Comparison of ENCODE assay signal across 8 mouse cellular contexts in the genomic region with DNA sequence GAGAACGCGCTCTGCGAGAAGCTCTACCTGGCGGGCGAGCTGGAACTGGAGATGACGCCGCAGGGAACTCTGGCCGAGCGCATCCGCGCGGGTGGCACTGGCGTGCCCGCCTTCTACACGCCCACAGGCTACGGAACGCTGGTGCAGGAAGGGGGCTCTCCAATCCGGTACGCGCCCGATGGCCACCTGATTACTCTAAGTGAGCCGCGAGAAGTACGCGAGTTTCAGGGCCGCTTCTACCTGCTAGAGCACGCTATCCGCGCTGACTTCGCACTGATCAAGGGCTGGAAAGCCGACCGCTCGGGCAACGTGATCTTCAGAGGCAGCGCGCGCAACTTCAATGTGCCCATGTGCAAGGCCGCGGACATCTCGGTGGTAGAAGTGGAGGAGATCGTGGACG. TPM values are rescaled to one million over a fixed set of nuclear protein-coding genes. Genes with fewer than 3 reads are reported as not detected.
DNase-seq lines count a peak whose midpoint lies in the region; ATAC-seq and TF ChIP-seq lines count a peak whose summit lies in the region.
"Not testable (repeated sequence)": the region's sequence is repeated elsewhere in the genome, so short reads cannot be mapped to it uniquely, and the experiment has no call there.

No protein-coding gene starts in this region.

- not testable (repeated sequence) for TF ChIP-seq CTCF in E14TG2a.4 (conservative IDR thresholded peaks at IDR 0.05; ENCODE audit: low read length)

- 21% methylated on average over 30 of the region's 42 CpGs for WGBS in embryonic facial prominence, embryonic 10.5 days
- 22% methylated on average over 21 of the region's 42 CpGs for WGBS in hindbrain, embryonic 12.5 days
- WGBS in limb, embryonic 15.5 days = 17% methylated on average over 22 of the region's 42 CpGs
- 18% methylated on average over 33 of the region's 42 CpGs for WGBS in midbrain, embryonic 16.5 days

- peak; percentile 46 for DNase-seq in embryonic facial prominence, embryonic 10.5 days (ENCODE audit: low spot score)
- DNase-seq in kidney, postnatal 4 days = peak; percentile 25 to 46
- peak; percentile 26 for DNase-seq in right cerebral cortex, postnatal 25 days

- H3K4me3 ChIP-seq in E14TG2a.4 (replicated peaks; ENCODE audit: low read length) = peak overlapping the region; percentile 69
- H3K4me3 ChIP-seq in embryonic facial prominence, embryonic 10.5 days = peak overlapping the region; percentile 53
- H3K4me3 ChIP-seq in hindbrain, embryonic 12.5 days = peak overlapping the region; percentile 29
- peak overlapping the region; percentile 36 for H3K4me3 ChIP-seq in limb, embryonic 15.5 days
- H3K4me3 ChIP-seq in midbrain, embryonic 16.5 days (ENCODE audit: low read depth, low read length) = peak overlapping the region; percentile 43

- not testable (repeated sequence) for H3K9ac ChIP-seq in hindbrain, embryonic 12.5 days; limb, embryonic 15.5 days; midbrain, embryonic 16.5 days (ENCODE audit: low read depth, low read length)

- peak overlapping the region; percentile 51 for H3K4me2 ChIP-seq in hindbrain, embryonic 12.5 days (replicated peaks)
- H3K4me2 ChIP-seq in limb, embryonic 15.5 days = peak overlapping the region; percentile 60
- H3K4me2 ChIP-seq in midbrain, embryonic 16.5 days (ENCODE audit: low read length) = peak overlapping the region; percentile 59

- H3K4me1 ChIP-seq in E14TG2a.4 (replicated peaks; ENCODE audit: low read depth, low read length); embryonic facial prominence, embryonic 10.5 days; hindbrain, embryonic 12.5 days; limb, embryonic 15.5 days; midbrain, embryonic 16.5 days (ENCODE audit: control insufficient read depth, insufficient read depth, low read length): not testable (repeated sequence)

- not testable (repeated sequence) for H3K27ac ChIP-seq in embryonic facial prominence, embryonic 10.5 days (replicated peaks); hindbrain, embryonic 12.5 days; limb, embryonic 15.5 days; midbrain, embryonic 16.5 days (ENCODE audit: low read length)

- not testable (repeated sequence) for H3K9me3 ChIP-seq in E14TG2a.4 (ENCODE audit: low read length); embryonic facial prominence, embryonic 10.5 days; hindbrain, embryonic 12.5 days (replicated peaks); limb, embryonic 15.5 days; midbrain, embryonic 16.5 days (replicated peaks; ENCODE audit: control insufficient read depth, low read length, poor library complexity, severe bottlenecking)

- peak; percentile 73 for ATAC-seq in frontal cortex, adult (ENCODE audit: low TSS enrichment)
- ATAC-seq in hindbrain, embryonic 12.5 days (ENCODE audit: low FRiP score) = peak; percentile 22; the same call in 1 of the 2 replicates
- not testable (repeated sequence) for ATAC-seq in limb, embryonic 15.5 days (ENCODE audit: insufficient number of reproducible peaks, low FRiP score, low TSS enrichment, low read depth)
- peak; percentile 90 for ATAC-seq in midbrain, embryonic 16.5 days

- H3K36me3 ChIP-seq in E14TG2a.4 (ENCODE audit: insufficient read depth, low read length); embryonic facial prominence, embryonic 10.5 days (replicated peaks); hindbrain, embryonic 12.5 days; limb, embryonic 15.5 days; midbrain, embryonic 16.5 days (ENCODE audit: control insufficient read depth, insufficient read depth, low read length): not testable (repeated sequence)

- H3K27me3 ChIP-seq in E14TG2a.4 (ENCODE audit: insufficient read depth, low read length) = peaks cover 58% of the 10 kb centered on the region
- H3K27me3 ChIP-seq in embryonic facial prominence, embryonic 10.5 days (replicated peaks; ENCODE audit: low read depth, poor library complexity, severe bottlenecking) = peaks cover 36% of the 10 kb centered on the region
- peaks cover 24% of the 10 kb centered on the region for H3K27me3 ChIP-seq in hindbrain, embryonic 12.5 days
- not testable (repeated sequence) for H3K27me3 ChIP-seq in limb, embryonic 15.5 days; midbrain, embryonic 16.5 days (ENCODE audit: control insufficient read depth, insufficient read depth, low read depth, low read length)

RNA-seq across cellular contexts. Expression of gene Oxct2b, which starts 0.6 kb away (rescaled TPM):
- polyA plus RNA-seq in embryonic facial prominence, embryonic 10.5 days (2016; fragmentation: Nextera tagmentation; extraction: Ambion mirVana) = 0.09 and 0.12 TPM in 2 replicates
- polyA plus RNA-seq in hindbrain, embryonic 12.5 days (2016; fragmentation: Nextera tagmentation; extraction: Ambion mirVana) = 0.48 TPM in 1 of 2 replicates, not detected in the other
- 0.12 and 0.15 TPM in 2 replicates for polyA plus RNA-seq in limb, embryonic 15.5 days (2015; fragmentation: Nextera tagmentation; extraction: Ambion mirVana)
- 0.54 and 0.66 TPM in 2 replicates for polyA plus RNA-seq in midbrain, embryonic 16.5 days (2015; fragmentation: Nextera tagmentation; extraction: Ambion mirVana)

RNA-seq across cellular contexts. Expression of gene Bmp8b, which starts 11.7 kb away (rescaled TPM):
- polyA plus RNA-seq in embryonic facial prominence, embryonic 10.5 days (2016; fragmentation: Nextera tagmentation; extraction: Ambion mirVana) = 0.29 and 0.39 TPM in 2 replicates
- 0.33 and 0.44 TPM in 2 replicates for polyA plus RNA-seq in hindbrain, embryonic 12.5 days (2016; fragmentation: Nextera tagmentation; extraction: Ambion mirVana)
- polyA plus RNA-seq in limb, embryonic 15.5 days (2015; fragmentation: Nextera tagmentation; extraction: Ambion mirVana) = 1.2 and 1.3 TPM in 2 replicates
- polyA plus RNA-seq in midbrain, embryonic 16.5 days (2015; fragmentation: Nextera tagmentation; extraction: Ambion mirVana) = 0.44 and 0.51 TPM in 2 replicates

RNA-seq across cellular contexts. Expression of gene Ppie, which starts 23.1 kb away (rescaled TPM):
- 131 TPM in 2 replicates for polyA plus RNA-seq in embryonic facial prominence, embryonic 10.5 days (2016; fragmentation: Nextera tagmentation; extraction: Ambion mirVana)
- 80.3 and 83.2 TPM in 2 replicates for polyA plus RNA-seq in hindbrain, embryonic 12.5 days (2016; fragmentation: Nextera tagmentation; extraction: Ambion mirVana)
- polyA plus RNA-seq in limb, embryonic 15.5 days (2015; fragmentation: Nextera tagmentation; extraction: Ambion mirVana) = 93.2 and 94.9 TPM in 2 replicates
- 52.1 and 58.7 TPM in 2 replicates for polyA plus RNA-seq in midbrain, embryonic 16.5 days (2015; fragmentation: Nextera tagmentation; extraction: Ambion mirVana)
